Mouse (Mus musculus): Measurements from ENCODE around the gene Ilf3. TPM values are rescaled to one million over a fixed set of nuclear protein-coding genes. Genes with fewer than 3 reads are reported as not detected.

Ilf3 gene
- polyA plus RNA-seq, 1 experiment: 4.7 TPM

DNA sequence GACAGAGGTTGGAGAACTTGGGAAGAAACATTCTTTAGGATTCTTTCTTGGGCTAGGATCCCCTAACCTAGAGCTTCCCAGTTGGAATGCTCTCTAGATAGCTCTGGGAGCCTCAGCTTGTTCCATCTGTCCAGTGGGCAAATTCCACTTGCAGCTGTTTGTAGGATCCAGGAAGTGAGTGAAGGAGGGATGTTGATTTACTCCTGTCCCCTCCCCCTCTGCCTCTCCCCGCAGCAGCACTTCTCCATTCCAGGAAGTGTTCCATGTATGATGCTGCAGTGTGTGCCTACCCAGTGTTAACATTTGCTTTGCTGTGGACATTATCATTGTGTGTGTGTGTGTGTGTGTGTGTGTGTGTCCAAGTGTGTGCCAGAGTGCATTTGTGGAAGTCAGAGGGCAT is 58.3 kb downstream of the Ilf3 start:
- Histone ChIP-seq H3K36me3 (ENCODE audit: control insufficient read depth) (peaks cover 60% of the 10 kb centered on the region), H3K9me3 (ENCODE audit: control insufficient read depth, low read length) (no peaks in the 10 kb centered on the region), H3K4me1 (ENCODE audit: control insufficient read depth) (peaks cover 63% of the 10 kb centered on the region), H3K27me3 (ENCODE audit: control insufficient read depth) (no peaks in the 10 kb centered on the region), H3K4me3 (replicated peaks) (peak overlapping the region; percentile 78)
- no peak for TF ChIP-seq TAL1 (IDR thresholded peaks at IDR 0.05; ENCODE audit: low read length)
- no peak for TF ChIP-seq GATA1 (IDR thresholded peaks at IDR 0.05; ENCODE audit: low read length)

DNA sequence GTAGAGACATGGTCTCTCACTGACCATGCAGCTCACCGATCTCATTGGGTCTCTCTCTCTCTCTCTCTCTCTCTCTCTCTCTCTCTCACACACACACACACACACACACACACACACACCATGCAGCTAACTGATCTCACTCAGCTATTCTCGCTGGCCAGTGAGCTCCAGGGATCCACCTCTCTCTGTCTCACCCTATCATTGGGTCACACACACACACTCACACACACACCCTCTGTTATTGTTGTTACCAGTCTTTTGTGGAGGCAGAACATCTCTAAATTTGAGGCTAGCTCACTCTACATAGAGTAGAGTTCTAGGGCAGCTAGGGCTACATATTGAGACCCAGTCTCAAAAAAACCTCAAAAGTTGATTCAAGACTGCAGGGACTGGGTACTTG is 58.9 kb downstream of the Ilf3 start:
- Histone ChIP-seq H3K4me1 (ENCODE audit: control insufficient read depth) (peaks cover 67% of the 10 kb centered on the region), H3K27me3 (ENCODE audit: control insufficient read depth) (no peaks in the 10 kb centered on the region), H3K9me3 (ENCODE audit: control insufficient read depth, low read length) (no peaks in the 10 kb centered on the region), H3K36me3 (ENCODE audit: control insufficient read depth) (peaks cover 60% of the 10 kb centered on the region), H3K4me3 (replicated peaks) (peak overlapping the region; percentile 78)
- TF ChIP-seq GATA1 (IDR thresholded peaks at IDR 0.05; ENCODE audit: low read length) (no peak), TAL1 (IDR thresholded peaks at IDR 0.05; ENCODE audit: low read length) (no peak)

DNA sequence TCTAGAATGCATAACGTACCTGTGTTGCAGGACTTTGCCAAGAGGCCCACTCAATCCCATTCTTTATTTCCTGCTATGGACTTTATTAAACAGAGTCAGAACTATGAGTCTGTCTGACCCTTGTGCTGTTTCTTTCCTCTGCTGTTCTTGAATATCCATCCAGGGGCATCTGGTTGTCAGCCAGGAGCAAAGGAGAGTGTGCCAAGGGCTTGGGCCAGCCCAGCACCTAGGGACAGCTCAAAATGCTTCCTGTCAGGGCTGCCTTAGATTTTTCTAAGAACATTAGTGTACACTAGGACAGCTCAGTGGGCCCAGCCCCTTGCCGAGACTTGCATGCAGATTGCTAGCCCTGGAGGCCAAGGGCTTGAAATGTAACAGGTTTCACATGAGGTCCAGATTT is 60.1 kb downstream of the Ilf3 start:
- H3K4me3 ChIP-seq (replicated peaks): peak overlapping the region; percentile 10
- H3K4me1 ChIP-seq (ENCODE audit: control insufficient read depth): peaks cover 65% of the 10 kb centered on the region
- H3K36me3 ChIP-seq (ENCODE audit: control insufficient read depth): peaks cover 63% of the 10 kb centered on the region
- no peak for TF ChIP-seq TAL1 (IDR thresholded peaks at IDR 0.05; ENCODE audit: low read length)
- TF ChIP-seq GATA1 (IDR thresholded peaks at IDR 0.05; ENCODE audit: low read length): no peak
- no peaks in the 10 kb centered on the region for H3K27me3 ChIP-seq (ENCODE audit: control insufficient read depth)
- no peaks in the 10 kb centered on the region for H3K9me3 ChIP-seq (ENCODE audit: control insufficient read depth, low read length)

DNA sequence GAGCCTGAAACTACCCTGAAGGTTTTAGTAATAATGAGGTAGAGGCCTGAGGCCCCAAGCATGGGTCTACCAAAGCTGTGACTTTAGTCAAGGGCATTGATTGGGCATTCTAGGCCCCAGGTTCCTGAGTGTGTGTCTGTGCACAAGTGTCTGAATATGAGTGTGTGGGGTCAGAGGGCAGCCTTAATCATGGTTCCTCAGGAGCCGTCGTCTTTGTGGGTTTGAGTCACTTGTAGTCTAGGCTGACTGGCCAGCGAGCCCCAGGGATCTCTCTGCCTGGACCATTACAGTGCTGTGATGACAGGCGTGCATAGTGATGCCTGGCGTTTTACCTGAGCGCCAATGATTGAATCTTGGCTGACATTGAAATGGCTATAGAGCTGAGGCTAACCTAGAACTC is 60.5 kb downstream of the Ilf3 start:
- H3K27me3 ChIP-seq (ENCODE audit: control insufficient read depth): no peaks in the 10 kb centered on the region
- H3K36me3 ChIP-seq (ENCODE audit: control insufficient read depth): peaks cover 64% of the 10 kb centered on the region
- no peak overlapping the region for H3K4me3 ChIP-seq (replicated peaks)
- H3K4me1 ChIP-seq (ENCODE audit: control insufficient read depth): peaks cover 63% of the 10 kb centered on the region
- TF ChIP-seq GATA1 (IDR thresholded peaks at IDR 0.05; ENCODE audit: low read length) (no peak), TAL1 (IDR thresholded peaks at IDR 0.05; ENCODE audit: low read length) (no peak)
- no peaks in the 10 kb centered on the region for H3K9me3 ChIP-seq (ENCODE audit: control insufficient read depth, low read length)

DNA sequence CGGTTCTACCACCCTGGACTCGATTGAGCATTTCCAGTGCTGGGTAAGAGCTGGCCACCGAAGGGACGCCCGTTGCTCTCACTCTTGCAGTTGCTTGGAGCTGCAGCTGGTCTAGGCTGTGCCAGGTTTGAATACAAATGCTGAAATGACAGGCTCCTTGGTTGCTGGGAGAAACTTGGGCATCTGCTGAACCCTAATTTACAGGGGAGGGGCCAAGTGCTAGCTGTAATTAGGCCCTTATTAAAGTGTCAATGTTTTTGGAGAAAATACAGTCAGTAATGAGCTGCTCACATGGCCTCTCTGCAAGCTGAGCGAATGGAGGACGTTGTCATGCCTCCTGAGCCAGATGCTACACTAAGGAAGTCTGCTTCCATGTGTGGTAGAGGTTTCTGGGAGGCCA is 63.1 kb downstream of the Ilf3 start:
- Histone ChIP-seq H3K4me3 (replicated peaks) (no peak overlapping the region), H3K9me3 (ENCODE audit: control insufficient read depth, low read length) (no peaks in the 10 kb centered on the region), H3K4me1 (ENCODE audit: control insufficient read depth) (peaks cover 59% of the 10 kb centered on the region), H3K36me3 (ENCODE audit: control insufficient read depth) (peaks cover 84% of the 10 kb centered on the region), H3K27me3 (ENCODE audit: control insufficient read depth) (no peaks in the 10 kb centered on the region)
- no peak for TF ChIP-seq TAL1 (IDR thresholded peaks at IDR 0.05; ENCODE audit: low read length)
- TF ChIP-seq GATA1 (IDR thresholded peaks at IDR 0.05; ENCODE audit: low read length): no peak

DNA sequence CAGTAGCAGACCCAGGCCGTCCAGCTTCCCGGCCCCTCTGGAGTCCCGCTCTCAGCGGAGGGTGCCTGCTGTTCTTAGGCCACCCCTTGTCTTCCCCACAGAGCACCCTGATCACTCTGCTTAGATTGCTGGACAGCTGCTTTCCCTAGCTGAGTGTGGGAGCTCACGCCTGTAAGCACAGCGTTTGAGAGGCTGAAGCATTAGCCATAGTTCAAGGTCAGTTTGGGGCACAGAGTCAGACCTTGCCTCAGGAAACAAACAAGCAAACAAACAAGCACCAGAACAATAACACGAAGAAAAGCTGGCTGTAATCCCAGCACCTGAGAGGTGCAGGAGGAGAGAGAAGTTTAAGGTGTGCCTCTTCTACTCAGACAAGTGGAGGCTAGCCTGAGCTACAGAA is 64.4 kb downstream of the Ilf3 start:
- Histone ChIP-seq H3K36me3 (ENCODE audit: control insufficient read depth) (peaks cover 85% of the 10 kb centered on the region), H3K9me3 (ENCODE audit: control insufficient read depth, low read length) (no peaks in the 10 kb centered on the region), H3K27me3 (ENCODE audit: control insufficient read depth) (no peaks in the 10 kb centered on the region), H3K4me1 (ENCODE audit: control insufficient read depth) (peaks cover 60% of the 10 kb centered on the region), H3K4me3 (replicated peaks) (no peak overlapping the region)
- TF ChIP-seq TAL1 (IDR thresholded peaks at IDR 0.05; ENCODE audit: low read length) (no peak), GATA1 (IDR thresholded peaks at IDR 0.05; ENCODE audit: low read length) (no peak)

DNA sequence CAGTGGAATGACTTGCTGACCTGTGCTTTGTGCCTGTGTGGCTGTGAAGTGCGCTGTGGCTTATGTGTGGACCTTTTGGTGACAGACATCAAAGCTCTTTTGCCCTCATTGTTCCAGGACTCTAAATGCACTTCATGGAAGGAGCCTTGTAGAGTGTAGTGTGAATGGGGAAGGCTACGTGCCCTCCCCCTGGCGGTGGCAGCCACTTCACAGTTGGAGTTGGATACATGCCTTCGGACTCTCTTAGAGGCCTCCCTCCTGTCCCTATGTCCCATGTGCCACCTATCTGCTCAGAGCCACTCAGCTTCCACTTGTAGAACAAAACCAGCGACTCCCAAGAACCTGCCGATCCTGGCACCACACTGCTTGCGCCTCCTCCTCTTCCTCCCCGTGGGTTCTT is 66.1 kb downstream of the Ilf3 start:
- Histone ChIP-seq H3K36me3 (ENCODE audit: control insufficient read depth) (peaks cover 77% of the 10 kb centered on the region), H3K9me3 (ENCODE audit: control insufficient read depth, low read length) (no peaks in the 10 kb centered on the region), H3K4me1 (ENCODE audit: control insufficient read depth) (peaks cover 59% of the 10 kb centered on the region), H3K4me3 (replicated peaks) (no peak overlapping the region), H3K27me3 (ENCODE audit: control insufficient read depth) (no peaks in the 10 kb centered on the region)
- TF ChIP-seq GATA1 (IDR thresholded peaks at IDR 0.05; ENCODE audit: low read length) (no peak), TAL1 (IDR thresholded peaks at IDR 0.05; ENCODE audit: low read length) (no peak)

DNA sequence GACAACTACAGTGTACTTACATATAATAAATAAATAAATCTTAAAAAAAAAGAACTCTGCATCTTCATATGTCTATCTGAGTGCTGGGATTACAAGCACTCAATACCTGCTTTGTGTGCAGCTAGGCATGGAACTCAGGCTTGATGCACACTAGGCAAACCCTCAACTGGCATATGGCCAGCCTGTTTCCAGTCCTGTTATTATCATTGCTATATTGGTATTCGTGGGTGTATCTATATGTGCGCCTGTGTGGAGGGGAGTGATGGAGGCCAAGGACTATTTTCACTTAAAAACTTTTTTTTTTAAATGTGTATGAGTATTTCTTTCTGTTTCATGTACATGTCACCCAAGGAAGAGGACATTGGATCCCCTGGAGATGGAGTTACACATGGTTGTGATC is 66.7 kb downstream of the Ilf3 start:
- Histone ChIP-seq H3K4me3 (replicated peaks) (no peak overlapping the region), H3K36me3 (ENCODE audit: control insufficient read depth) (peaks cover 76% of the 10 kb centered on the region), H3K9me3 (ENCODE audit: control insufficient read depth, low read length) (no peaks in the 10 kb centered on the region), H3K4me1 (ENCODE audit: control insufficient read depth) (peaks cover 61% of the 10 kb centered on the region), H3K27me3 (ENCODE audit: control insufficient read depth) (no peaks in the 10 kb centered on the region)
- TF ChIP-seq TAL1 (IDR thresholded peaks at IDR 0.05; ENCODE audit: low read length): no peak
- TF ChIP-seq GATA1 (IDR thresholded peaks at IDR 0.05; ENCODE audit: low read length): no peak

DNA sequence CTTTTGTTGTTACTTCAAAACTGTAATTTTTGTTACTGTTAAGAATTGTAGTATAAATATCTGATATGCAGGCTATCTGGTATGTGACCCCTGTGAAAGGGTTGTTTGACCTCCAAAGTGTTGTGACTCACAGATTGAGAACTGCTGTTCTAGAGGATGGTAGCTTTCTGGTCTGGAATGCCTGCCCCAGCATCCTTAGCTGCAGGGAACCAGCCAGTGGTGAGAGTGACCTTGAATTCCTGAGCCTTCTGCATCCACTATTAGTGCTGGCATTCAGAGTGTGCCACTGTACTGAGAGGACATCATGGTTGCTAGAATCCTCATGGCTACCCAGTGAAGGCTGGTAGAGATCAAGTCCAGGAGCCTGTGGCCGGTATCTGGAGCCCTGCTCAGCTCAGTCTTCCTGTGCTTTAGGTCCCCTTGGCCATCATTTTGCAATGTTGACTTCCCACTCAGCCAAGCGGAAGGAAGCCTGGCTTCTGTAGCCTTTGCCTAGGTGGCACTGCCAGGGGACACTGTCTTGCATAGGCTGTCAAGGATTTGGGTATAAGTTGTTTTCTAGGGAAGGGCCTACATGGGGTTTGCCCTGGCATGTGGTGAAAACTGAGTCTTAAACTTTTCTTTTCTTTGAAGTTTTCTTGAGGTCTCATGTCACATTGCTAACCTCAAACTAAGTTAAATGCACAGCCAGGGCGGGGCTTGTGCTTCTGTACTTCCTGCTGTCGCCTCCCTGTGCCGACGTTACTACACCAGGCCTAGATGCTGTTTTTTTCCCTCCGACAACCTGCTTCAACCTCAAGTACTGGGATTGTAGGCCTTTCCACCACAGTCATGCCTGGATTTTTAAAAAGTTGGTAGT is 68.3 kb downstream of the Ilf3 start:
- Histone ChIP-seq H3K4me1 (ENCODE audit: control insufficient read depth) (peaks cover 53% of the 10 kb centered on the region), H3K27me3 (ENCODE audit: control insufficient read depth) (no peaks in the 10 kb centered on the region), H3K9me3 (ENCODE audit: control insufficient read depth, low read length) (no peaks in the 10 kb centered on the region), H3K36me3 (ENCODE audit: control insufficient read depth) (peaks cover 75% of the 10 kb centered on the region), H3K4me3 (replicated peaks) (no peak overlapping the region)
- TF ChIP-seq GATA1 (IDR thresholded peaks at IDR 0.05; ENCODE audit: low read length): no peak
- TF ChIP-seq TAL1 (IDR thresholded peaks at IDR 0.05; ENCODE audit: low read length): no peak
